Mouse (Mus musculus) frontal cortex, adult (tissue): ENCODE results near the gene Tns4.

Experiments used
- ATAC-seq: cut with Nextera tagmentation; 2 replicates; pipeline ENCODE4 v1.9.2; 2017; ENCODE audit warnings: mild to moderate bottlenecking, moderate library complexity, mixed read lengths; ENCODE audit not compliant: low TSS enrichment

The Tns4 gene

DNA sequence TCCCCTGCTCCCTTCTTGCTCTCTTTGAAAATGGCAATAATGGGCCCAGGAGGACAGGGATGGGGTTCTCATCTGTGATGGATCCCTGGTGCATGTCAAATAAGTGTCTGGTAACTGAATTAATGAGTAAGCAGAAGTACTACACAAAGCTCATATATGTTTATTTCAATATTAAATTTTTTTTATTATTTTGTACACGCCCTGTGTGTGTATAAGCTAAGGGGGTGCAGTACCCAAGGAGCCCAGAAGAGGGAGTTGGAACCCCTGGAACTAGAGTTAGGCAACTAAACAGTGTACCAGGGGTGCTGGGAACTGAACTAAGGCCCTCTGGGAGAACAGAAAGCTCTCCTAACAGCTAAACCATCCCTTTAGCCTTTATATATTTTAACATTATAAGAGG, 29.3 kb upstream of the Tns4 start:
- no peak for ATAC-seq

DNA sequence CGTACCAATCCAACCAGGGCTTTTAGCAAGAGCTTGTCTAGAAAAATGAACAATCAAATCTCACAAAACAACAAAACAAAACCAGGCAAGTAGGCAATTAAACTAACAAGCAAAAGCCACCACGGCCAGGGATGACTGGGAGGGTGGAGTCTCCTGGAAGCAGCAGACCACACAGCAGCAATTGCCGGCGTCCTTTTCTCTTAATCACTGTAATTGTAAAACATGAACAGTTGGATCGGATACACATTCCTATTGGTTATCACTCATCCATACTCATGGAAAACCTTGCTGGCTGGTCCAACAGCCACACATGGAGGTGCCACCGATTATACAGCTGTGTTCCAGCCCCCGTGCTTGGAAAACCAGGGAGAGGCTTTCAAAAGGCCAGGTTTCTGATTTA, 28.8 kb upstream of the Tns4 start:
- no peak for ATAC-seq

DNA sequence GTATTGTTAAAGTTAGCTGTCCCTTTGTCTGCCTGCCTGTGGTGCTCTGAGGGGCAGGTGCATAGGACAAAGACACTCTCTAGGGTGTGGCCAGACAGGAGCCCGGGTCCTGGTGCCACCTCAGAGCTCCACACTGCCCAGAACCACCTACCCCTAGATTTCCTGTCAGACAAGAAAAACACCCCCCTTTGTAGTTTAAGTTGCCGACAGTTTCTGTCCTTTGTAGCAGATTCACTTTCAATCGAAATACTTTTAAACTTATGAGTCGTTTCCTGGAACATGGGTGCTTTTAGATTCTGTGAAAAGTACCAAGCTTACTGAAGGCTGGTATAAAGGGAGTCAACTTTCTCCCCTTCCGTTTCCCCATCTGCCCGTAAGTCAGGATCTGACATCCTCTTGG, 26.8 kb upstream of the Tns4 start:
- no peak for ATAC-seq

DNA sequence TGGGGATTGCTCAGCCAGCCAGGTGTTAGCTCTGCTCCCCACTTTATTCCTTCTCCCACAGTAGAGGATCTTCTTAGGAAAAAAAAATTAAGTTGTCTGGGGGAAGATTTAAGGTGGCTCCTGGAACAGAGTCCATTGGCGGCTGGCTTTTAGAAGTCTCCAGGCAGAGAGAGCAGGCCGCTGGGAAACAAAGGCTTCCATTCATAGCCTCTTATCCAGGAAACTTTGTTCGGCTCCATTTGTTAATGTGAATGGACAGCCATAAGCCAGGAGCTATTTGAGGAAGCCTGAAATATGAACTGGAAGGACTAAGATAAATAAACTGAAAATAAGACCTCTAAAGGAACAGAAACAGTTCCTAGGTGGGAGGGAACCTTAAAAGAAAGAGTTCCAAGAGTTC, 24.0 kb upstream of the Tns4 start:
- no peak for ATAC-seq

DNA sequence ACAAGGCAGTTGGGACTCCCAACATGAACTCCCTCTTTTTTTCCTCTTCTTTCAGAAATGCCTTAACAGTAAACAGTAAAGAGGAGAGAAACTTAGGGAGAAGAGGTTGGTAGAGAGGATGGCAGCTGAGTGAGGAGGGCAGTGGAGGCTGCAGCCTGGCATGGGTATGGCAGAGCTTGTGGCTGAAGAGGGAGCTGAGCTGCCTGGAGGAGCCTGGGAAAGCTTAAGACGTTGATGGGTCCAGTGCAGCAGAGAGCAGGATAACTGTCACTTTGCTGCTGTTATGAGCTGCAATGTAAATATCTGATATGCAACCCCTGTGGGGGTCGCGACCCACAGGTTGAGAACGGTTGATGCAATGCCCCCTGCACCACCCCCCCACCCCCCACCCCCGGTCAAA, 23.6 kb upstream of the Tns4 start:
- no peak for ATAC-seq

DNA sequence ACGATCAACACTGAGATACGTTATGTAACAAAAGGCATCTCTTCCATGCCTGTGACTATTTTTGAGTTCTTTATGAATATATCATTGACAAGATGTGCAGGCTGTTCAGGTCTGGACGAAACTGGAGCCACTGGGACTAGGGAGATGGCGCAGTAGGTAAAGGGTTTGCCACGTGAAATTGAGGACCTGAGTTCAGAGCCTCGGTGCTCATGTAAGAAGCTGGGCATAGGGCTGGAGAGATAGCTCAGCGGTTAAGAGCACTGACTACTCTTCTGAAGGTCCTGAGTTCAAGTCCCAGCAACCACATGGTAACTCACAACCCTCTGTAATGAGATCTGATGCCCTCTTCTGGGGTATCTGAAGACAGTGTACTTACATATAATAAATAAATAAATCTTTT, 22.5 kb upstream of the Tns4 start:
- ATAC-seq = peak; percentile 66

DNA sequence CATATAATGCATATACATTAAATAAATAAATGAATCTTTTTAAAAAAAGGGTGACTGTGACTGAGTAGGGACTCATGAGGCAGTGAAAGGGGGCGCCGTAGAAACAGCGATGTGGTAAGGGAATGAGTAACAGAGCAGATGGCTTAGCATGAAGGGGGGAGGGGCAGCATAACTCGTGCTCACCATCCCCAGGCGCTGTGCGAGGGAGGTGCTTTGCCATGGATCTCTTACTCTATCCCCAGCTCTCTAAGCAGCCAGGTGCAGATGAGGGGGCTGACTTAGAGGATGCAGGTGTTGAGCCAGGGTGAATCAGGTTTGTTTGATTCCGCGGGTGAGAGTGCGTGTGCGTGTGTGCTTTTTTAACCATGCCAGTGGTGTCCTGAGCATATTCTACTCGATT, 22.0 kb upstream of the Tns4 start:
- peak; percentile 89 for ATAC-seq

DNA sequence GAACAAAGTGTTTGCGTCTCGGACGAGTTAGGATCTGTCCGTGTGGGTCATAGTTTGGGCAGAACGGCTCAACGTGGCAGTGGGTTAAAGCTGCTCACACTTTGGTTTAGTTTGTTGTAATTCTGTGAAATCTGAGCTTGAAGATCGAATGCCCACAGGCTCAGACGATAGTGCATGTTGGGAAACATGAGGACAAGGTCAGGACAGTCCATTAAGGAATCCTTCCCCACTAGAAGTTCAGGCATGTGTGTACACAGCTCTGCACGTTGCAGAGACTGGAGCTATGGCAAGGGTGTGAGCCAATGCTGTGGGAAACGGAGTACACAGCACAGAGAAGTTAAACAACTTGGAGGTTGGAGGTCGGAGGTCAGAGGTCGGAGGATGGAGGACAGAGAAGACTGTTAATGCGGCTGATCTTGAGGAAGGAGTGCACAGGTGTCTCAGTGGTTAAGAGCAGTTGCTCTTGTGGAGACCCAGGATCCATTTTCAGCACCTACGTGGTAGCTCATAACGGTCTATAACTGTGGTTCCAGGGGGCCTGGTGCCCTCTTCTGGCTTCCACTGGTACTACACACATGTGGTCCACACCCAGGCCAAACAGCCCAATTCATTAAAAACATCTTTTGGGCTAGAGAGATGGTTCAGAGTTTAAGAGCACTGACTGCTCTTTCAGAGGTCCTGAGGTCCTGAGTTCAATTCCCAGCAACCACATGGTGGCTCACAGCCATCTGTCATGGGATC, 21.4 kb upstream of the Tns4 start:
- no peak for ATAC-seq

DNA sequence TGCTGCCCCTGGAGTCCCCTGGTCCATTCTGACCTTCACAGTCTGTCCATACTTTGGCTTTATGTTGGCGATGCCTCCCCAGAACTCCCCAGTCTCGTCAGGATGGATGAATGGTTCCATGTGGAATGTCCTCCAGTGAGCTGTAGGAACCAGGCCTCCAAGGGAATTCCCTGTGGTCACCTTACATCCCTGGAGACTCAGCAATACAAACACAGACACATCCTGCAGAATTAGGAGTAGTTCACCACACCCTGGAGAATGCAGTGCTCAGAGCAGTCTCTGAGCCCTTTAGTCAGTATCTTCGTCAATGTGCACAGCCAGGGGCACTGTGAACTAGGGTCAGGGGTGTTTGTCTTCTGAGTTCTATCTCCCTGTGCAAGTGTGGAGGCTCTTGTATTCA, 19.2 kb upstream of the Tns4 start:
- ATAC-seq = no peak

DNA sequence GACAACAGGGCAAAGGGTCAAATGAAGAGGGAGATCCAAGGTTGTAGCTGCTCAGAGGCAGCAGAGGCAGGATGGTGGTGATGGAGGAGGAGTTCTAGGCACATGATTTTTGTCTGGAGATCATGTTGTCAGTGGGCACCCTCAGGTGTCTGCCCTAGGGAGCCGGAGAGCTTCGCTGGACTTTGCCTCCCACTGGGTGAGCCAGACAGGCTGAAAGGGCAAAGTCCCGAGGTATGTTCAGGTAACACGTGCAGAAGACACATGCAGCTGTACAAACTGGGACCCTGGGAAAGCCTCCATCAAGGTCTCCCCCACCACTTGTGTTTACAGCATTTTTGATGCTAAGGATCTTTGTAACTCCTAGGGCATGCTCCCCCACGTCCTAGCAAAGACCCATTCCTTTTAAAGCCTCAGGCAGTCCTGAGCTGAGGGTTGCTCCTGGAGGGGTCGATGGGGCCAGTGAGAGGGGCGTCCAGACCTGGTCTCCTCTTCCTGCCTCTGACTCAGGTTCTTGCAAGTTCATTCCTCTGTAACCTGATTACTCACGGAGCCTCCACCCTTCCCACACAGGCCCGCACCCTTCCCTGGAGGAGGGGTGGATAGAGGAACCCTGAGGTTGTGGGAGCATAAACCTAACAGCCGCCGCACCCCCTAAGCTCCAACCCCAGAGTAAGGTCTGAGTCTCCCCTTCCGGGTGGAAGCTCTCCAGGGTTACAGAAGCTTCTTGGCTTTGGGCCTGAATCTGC, 17.0 kb upstream of the Tns4 start:
- ATAC-seq = no peak

DNA sequence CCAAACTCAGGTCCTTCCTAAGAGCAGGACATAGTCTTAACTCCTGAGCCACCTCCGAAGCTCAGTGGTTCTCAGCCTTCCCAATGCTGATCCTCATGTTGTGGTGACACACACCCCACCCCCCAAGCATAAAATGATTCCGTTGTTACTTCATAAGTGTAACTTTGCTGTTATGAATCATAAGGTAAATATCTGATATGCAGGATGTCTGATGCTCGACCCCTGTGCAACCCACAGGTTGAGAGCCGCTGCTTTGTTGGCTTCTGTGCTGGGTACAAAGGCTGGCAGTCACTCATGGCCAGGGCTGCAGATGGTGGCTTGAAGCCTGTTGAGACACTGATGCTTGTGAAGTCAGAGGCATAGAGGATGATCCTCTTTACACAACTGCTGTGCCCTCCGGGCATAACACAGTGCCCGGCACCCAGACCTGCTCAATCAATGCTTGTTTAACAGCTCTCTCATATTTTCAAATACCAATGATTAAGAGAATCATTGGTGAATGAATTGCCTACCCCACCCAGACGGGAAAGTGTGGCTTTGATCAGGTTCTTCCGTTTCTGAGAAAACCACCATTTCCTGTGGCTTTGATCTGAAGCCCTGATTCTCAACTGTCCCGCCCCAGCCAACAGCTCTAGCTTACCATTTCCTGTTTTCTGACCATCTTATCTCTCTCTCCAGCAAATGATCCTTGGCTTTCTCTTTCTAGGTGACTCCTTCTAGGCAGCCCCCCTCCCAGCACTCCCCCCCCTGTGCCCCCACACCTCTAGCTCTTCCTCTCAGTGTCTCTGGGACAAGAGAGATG, 15.7 kb upstream of the Tns4 start:
- ATAC-seq = no peak

DNA sequence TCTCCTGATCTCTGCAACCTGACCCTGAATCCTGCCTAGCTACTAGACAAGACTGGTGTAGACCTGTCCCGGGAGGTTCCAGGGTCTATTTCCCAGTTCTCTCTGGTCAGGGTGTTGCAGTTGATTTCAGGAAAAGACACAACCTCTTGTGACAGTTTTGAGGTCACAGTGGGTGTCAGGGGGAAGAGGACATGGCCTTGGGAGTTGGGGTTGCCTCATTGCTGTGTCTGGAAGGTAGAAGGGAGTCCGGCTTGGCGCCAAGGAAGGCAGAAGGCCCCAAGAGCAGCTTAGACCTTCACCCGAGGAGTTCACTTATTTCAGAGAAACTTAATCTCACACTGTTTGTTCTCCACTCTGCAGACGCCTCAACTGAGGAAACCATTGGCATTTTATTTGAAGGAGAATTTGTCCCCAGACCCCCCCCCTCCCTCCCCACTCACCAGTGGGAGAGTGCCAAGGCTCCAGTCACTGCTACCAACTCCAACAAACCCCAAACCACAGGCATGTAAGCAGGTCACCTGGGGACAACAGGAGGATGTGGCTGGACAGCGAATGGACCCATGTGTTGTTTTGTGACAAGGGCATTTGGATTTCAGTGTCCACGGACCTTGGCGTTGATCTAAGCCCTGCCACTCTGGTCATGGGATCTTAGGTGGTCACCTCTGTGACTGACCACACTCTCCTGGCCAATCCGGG, 13.6 kb upstream of the Tns4 start:
- no peak for ATAC-seq

DNA sequence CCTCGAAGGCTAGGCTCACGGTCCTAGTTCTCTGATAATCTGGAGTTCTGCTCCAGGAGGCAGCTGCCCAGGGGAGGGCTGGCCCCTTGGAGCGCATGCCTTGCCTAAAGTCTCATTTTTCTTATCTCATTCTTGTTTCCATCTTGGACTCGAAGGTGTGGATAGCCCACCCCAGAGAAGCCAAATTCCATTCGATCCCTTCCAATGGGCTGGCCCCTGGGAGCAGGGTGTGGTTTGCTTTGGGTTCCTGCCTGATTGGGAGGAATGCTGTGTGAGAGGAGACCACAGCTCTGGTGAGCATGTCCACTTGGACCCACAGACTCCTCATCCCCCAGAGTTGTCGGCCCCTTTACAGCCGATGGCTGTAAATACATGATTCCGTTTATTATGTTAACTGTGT, 12.6 kb upstream of the Tns4 start:
- no peak for ATAC-seq

DNA sequence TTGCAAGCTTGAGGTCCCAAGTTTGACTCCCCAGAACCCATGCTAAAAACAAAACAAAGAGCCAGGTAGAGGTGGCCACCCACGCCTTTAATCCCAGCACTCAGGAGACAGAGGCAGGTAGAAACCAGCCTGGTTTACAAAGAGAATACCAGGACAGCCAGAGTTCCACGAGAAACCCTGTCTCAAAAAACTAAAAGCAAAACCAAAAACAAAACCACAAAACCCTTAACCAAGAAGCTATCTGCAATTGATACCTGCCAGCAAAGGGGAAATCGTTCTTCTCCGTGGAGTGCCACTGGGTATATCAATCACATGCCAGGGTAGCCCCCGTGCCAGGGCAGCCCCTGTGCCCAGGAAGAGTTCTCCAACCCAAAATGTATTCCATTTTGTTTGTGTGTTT, 11.1 kb upstream of the Tns4 start:
- no peak for ATAC-seq

DNA sequence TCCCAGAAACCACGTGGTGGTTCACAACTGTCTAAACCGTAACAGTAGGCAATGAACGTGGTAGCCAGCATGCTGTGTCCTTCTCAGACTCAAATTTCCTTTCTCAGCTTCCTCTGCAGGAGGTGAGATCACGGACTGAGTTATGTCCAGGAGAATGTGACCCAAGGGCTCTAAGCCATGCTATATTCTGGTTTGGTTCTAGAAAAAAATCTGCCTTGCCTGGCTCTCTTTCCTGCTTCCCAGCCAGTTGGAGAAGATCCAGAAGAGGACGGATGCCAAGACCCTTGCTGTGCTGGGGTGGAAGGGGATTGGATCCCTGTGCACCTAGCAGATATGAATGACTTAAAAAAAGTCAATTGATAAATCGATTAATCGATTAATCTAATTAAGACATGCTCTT, 10.4 kb upstream of the Tns4 start:
- no peak for ATAC-seq

DNA sequence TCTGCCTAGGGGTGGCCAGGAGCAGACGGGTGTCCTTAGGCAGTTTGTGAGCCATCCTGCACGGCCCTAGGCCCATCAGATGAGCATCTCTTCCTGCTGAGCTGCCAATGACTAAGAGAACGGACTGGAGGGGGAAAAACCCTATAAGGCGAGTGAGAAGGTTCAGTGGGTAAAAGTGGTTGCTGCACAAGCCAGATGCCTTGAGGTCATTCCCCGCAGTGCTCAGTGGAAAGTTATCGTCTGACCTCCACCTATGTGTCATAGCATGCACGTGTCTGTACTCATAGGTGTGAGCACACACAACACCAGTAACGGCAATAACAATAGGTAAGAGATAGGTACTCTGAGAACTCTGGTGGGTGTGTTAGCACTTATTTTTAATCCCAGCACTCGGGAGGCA, 9.8 kb upstream of the Tns4 start:
- no peak for ATAC-seq

DNA sequence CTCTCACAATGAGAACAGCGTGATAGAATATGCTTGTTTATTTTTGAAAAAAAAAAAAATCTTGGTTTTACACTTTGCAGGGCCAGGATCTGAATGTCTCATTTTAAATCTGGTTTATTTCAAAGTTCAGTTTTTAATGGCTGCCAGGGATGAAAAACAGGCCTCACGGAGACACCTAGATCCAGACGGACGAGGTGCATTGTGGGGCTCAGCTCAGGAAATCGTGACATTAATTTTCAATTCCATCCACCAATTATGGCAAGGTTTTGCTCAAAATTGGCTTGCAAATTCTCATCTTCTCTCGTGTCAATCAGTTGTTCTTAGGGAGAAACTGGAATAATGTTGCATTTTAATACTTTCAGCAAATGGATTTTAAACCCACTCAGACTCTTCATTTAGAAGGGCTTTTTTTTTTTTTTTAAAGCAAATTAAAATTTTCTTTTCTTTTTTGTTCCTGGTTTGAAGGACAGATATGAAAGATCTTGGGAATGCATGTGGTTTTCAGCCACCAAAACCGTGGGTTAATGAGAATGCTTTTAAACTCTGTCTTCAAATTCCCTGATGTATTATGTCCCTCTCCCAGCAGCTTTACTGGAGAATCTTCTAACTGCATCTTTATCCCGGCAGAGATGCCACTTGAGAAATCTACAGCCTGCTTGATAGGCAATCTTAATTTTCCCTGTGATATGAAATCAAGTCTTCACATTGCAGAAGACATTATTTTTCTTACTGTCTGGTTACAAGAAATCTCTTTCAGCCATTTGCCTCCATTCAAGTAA, 8.1 kb upstream of the Tns4 start:
- no peak for ATAC-seq

DNA sequence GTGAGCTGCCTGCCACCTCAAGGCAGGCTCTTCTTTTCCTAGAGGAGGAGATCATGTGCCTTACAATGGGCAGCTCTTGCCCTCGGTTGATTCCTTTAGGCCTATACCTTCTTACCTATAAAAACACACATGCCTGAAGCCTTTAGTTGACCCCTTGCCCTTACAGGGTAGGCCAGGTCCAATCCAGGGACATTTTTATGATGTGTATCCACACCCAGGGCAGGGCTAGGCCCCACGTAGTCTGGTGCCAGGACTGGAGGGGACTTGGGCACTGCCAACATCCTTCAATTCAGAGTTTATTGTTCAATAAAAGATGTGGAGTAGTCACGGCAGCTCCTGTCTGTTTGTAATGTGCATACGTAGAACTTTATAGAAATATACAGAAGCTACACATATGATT, 7.3 kb upstream of the Tns4 start:
- no peak for ATAC-seq

DNA sequence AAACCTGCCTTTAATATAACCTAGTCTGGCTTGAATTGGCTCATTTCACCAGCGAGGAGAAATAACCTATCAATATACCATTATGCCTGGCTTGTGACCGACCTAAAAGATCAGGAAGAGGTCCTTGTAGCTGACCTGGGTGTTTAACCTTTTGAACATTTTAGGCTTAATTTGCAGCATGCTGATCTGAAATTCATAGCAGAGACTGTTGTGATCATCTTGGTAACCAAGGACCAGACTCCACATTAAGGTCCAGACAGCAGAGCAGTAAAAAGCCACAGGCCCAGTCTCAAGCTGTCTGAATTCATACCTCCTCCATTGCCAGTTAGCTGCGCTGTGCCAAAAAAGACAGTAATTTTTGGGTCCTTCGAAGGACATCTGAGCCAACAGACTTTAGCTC, 6.7 kb upstream of the Tns4 start:
- ATAC-seq = no peak

DNA sequence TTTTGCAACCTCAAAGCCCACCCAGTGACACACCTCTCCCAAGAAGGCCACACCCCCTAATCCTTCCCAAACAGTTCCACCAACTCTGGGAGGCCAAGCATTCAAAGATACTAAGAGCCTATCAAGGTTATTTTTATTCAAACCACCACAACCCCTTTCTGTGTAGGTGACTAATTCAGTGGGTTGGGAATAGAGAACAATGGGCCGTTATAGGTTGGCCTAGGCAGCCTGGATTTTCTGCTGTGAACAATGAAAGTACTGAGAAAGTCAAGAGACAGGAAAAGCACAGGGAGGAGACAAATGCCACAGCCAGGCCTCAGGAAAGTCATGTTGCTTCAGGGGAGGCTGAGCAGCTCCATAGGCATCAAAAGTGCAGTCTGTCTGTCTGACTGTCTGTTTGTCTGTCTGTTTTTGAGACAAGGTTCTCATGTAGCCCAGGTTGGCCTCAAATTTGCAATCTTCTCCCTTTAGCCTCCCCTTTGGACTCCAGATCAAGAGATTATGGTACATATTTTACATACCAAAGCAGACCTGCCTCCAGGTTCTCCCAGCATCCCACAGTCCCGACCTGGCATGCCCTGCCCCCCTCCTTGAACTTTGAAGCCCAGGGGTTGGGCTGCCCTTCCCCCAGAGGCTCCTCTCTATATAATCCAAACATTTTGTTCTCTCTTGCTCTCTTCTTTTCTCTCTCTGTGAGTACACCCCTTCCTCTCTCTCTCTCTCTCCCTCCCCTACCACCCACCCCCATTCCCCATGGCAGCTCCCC, 6.0 kb upstream of the Tns4 start:
- no peak for ATAC-seq

DNA sequence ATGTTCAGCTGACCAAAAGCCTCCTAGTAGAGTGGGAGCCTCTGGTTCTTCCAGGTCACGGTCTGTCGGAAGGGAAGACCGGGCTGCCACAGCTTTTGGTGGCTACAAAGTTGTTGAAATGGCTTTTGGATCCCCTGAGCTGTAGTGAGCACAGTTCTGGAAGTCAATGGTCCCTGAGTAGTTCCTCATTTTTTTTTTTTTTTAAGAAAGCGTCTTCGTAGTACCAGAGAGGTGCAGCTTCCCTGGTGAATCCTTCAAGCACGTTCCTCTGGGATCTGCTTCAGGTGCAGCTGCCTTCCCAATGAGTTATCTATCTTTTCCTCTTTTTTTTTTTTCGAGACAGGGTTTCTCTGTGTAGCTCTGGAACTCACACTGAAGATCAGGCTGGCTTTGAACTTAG, 4.6 kb upstream of the Tns4 start:
- ATAC-seq = no peak
